Mouse (Mus musculus) bone marrow, adult 2 months (tissue): ENCODE data around the gene Tmc2.

Experiments used
- CTCF ChIP-seq: fragments of 200-500 bp; IDR thresholded peaks from 2 replicates; pipeline ENCODE4 v1.5.1; 2011; ENCODE audit warnings: low read length, control low read depth; ENCODE audit not compliant: control insufficient read depth, insufficient read depth
- POLR2A ChIP-seq: fragments of 200-500 bp; IDR thresholded peaks from 2 replicates; pipeline ENCODE4 v1.6.1; 2011; ENCODE audit warnings: low read depth, mild to moderate bottlenecking, control low read depth, low read length, borderline replicate concordance; ENCODE audit not compliant: control insufficient read depth

DNA sequence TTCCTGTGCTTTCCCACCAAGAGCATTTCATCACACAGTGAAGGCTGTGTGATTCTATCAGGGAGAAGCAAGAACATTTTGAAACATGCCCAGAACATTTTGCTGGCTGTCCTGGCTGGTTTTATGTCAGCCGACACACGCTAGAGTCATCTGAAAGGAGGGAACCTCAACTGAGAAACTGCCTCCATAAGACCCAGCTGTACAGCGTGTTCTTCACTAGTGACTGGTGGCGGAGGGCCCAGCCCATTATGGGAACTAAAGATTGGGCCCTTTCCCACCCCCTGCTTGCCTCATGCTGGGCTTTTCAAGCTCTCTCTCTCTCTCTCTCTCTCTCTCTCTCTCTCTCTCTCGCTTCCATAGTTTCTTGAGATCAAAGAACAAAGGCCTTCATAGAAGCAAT lies 6.0 kb downstream of the Tmc2 start:
- TF ChIP-seq POLR2A (no peak), CTCF (no peak)
